Mouse (Mus musculus) adrenal gland, postnatal 10 days (tissue): Measurements from ENCODE around the gene Uqcc2. TPM values are rescaled to one million over a fixed set of nuclear protein-coding genes. Genes with fewer than 3 reads are reported as not detected.

Experiments
- DNase-seq: peaks from one replicate; pipeline ENCODE4 v3.0.0; 2021; ENCODE audit warnings: mixed read lengths
- total RNA-seq, 2 experiments: library from RNA; stranded (reverse); gene quantifications; 2 replicates each; pipeline ENCODE4 v1.2.3; 2021

The Uqcc2 gene
- total RNA-seq, 2 experiments from 2014 or later, result 152 to 180 TPM

GRCm38 (mm10) chr17:27123103-27123502 lies 10.6 kb downstream of the Uqcc2 start:
- no peak for DNase-seq

GRCm38 (mm10) chr17:27122701-27123100 lies 11.0 kb downstream of the Uqcc2 start:
- DNase-seq, result no peak

GRCm38 (mm10) chr17:27121781-27122180 lies 11.9 kb downstream of the Uqcc2 start:
- DNase-seq, result no peak

GRCm38 (mm10) chr17:27121266-27121665 lies 12.4 kb downstream of the Uqcc2 start:
- no peak for DNase-seq

GRCm38 (mm10) chr17:27120561-27121024 lies 13.1 kb downstream of the Uqcc2 start:
- DNase-seq, result peak; percentile 85

- DNase-seq, result no peak
These were observed 13.8 kb downstream of the Uqcc2 start for GRCm38 (mm10) chr17:27119954-27120353.

GRCm38 (mm10) chr17:27119540-27119895 lies 14.2 kb downstream of the Uqcc2 start:
- no peak for DNase-seq

GRCm38 (mm10) chr17:27118676-27119539 lies 14.8 kb downstream of the Uqcc2 start:
- no peak for DNase-seq

- DNase-seq, result no peak
These were observed 23.6 kb downstream of the Uqcc2 start for GRCm38 (mm10) chr17:27110072-27110471.

- no peak for DNase-seq
These were observed 25.8 kb downstream of the Uqcc2 start for GRCm38 (mm10) chr17:27107936-27108335.

GRCm38 (mm10) chr17:27106745-27107144 lies 27.0 kb downstream of the Uqcc2 start:
- no peak for DNase-seq

- no peak for DNase-seq
These were observed 27.8 kb downstream of the Uqcc2 start for GRCm38 (mm10) chr17:27105698-27106470.

- no peak for DNase-seq
These were observed 32.0 kb downstream of the Uqcc2 start for GRCm38 (mm10) chr17:27101675-27102074.

GRCm38 (mm10) chr17:27095690-27096089 lies 38.0 kb downstream of the Uqcc2 start:
- DNase-seq, result peak; percentile 53

- no peak for DNase-seq
These were observed 43.6 kb downstream of the Uqcc2 start for GRCm38 (mm10) chr17:27090068-27090467.

GRCm38 (mm10) chr17:27087426-27087825 lies 46.3 kb downstream of the Uqcc2 start:
- peak; percentile 28 for DNase-seq

- DNase-seq, result peak; percentile 74
These were observed 48.0 kb downstream of the Uqcc2 start for GRCm38 (mm10) chr17:27085676-27086075.

GRCm38 (mm10) chr17:27083601-27084000 lies 50.1 kb downstream of the Uqcc2 start:
- DNase-seq, result peak; percentile 30

GRCm38 (mm10) chr17:27082796-27083195 lies 50.9 kb downstream of the Uqcc2 start:
- DNase-seq, result no peak

GRCm38 (mm10) chr17:27081868-27082267 lies 51.8 kb downstream of the Uqcc2 start:
- no peak for DNase-seq

- no peak for DNase-seq
These were observed 55.2 kb downstream of the Uqcc2 start for GRCm38 (mm10) chr17:27078499-27078898.

- no peak for DNase-seq
These were observed 55.8 kb downstream of the Uqcc2 start for GRCm38 (mm10) chr17:27077920-27078319.

GRCm38 (mm10) chr17:27077133-27077532 lies 56.6 kb downstream of the Uqcc2 start:
- no peak for DNase-seq
